21 mouse cellular contexts compared by ENCODE assay signal in genomic region chr14:40830505-40830904, GRCm38 (mm10).
DNase-seq lines count a peak whose midpoint lies in the region; ATAC-seq lines count a peak whose summit lies in the region.
"Had no signal": no experiment of that assay in that cellular context is flagged by ENCODE, and none has a peak within 500 bp of the region (broad histone marks: within the 10 kb centered on the region; RNA-seq: fewer than 3 reads in every experiment).

No protein-coding gene starts in this region.

- H3K36me3 ChIP-seq in kidney, embryonic 14.5 days (ENCODE audit: control insufficient read depth, insufficient read depth, low read length): no peaks in the 10 kb centered on the region
- H3K36me3 ChIP-seq in neural tube, embryonic 11.5 days (ENCODE audit: control insufficient read depth, insufficient read depth, low read length): no peaks in the 10 kb centered on the region
- no peaks in the 10 kb centered on the region for H3K36me3 ChIP-seq in neural tube, embryonic 12.5 days
- no peaks in the 10 kb centered on the region for H3K36me3 ChIP-seq in stomach, embryonic 16.5 days (ENCODE audit: control insufficient read depth, insufficient read depth, low read length)
- H3K36me3 ChIP-seq: embryonic facial prominence, embryonic 13.5 days; forebrain, embryonic 12.5 days; heart, embryonic 13.5 days had no signal

- no peak for ATAC-seq in kidney, embryonic 14.5 days (ENCODE audit: low FRiP score, low TSS enrichment)
- ATAC-seq in neural tube, embryonic 11.5 days (ENCODE audit: insufficient read depth, low FRiP score, low TSS enrichment): 0 out of 2 replicates have a peak, but pooled peaks have one; percentile 23
- ATAC-seq in neural tube, embryonic 12.5 days (ENCODE audit: low FRiP score, low read depth): no peak
- ATAC-seq in stomach, embryonic 16.5 days (ENCODE audit: insufficient read depth, low FRiP score): no peak
- ATAC-seq: activated CD4-positive, CD25-positive, alpha-beta regulatory T cell, adult 4 months; forebrain, embryonic 16.5 days had no signal

- H3K27ac ChIP-seq in kidney, embryonic 14.5 days (ENCODE audit: low read depth, low read length): peak overlapping the region; percentile 2; the same call in 1 of the 2 replicates
- no peak overlapping the region for H3K27ac ChIP-seq in neural tube, embryonic 11.5 days (ENCODE audit: low read depth, low read length)
- no peak overlapping the region for H3K27ac ChIP-seq in neural tube, embryonic 12.5 days
- no peak overlapping the region for H3K27ac ChIP-seq in stomach, embryonic 16.5 days (ENCODE audit: low read length)
- H3K27ac ChIP-seq: embryonic facial prominence, embryonic 13.5 days; forebrain, embryonic 12.5 days; heart, embryonic 13.5 days had no signal

- H3K4me1 ChIP-seq in kidney, embryonic 14.5 days (ENCODE audit: control insufficient read depth, insufficient read depth, low read length): 0 out of 2 replicates have a peak, but pooled peaks cover 3% of the 10 kb centered on the region
- no peaks in the 10 kb centered on the region for H3K4me1 ChIP-seq in neural tube, embryonic 11.5 days (ENCODE audit: control insufficient read depth, insufficient read depth, low read length)
- no peaks in the 10 kb centered on the region for H3K4me1 ChIP-seq in neural tube, embryonic 12.5 days
- H3K4me1 ChIP-seq in stomach, embryonic 16.5 days (ENCODE audit: control insufficient read depth, insufficient read depth, low read length): no peaks in the 10 kb centered on the region
- H3K4me1 ChIP-seq: embryonic facial prominence, embryonic 13.5 days; forebrain, embryonic 12.5 days; heart, embryonic 13.5 days had no signal

- 64% methylated on average over 9 of the region's 9 CpGs for WGBS in kidney, embryonic 14.5 days
- WGBS in neural tube, embryonic 11.5 days: 73% methylated on average over 9 of the region's 9 CpGs
- 57% methylated on average over 9 of the region's 9 CpGs for WGBS in neural tube, embryonic 12.5 days
- WGBS in stomach, embryonic 16.5 days: 69% methylated on average over 9 of the region's 9 CpGs

- no peak overlapping the region for H3K4me3 ChIP-seq in kidney, embryonic 14.5 days (ENCODE audit: low read length)
- H3K4me3 ChIP-seq in neural tube, embryonic 11.5 days (ENCODE audit: low read depth, low read length): no peak overlapping the region
- no peak overlapping the region for H3K4me3 ChIP-seq in neural tube, embryonic 12.5 days
- H3K4me3 ChIP-seq in stomach, embryonic 16.5 days (replicated peaks; ENCODE audit: low read length): no peak overlapping the region
- H3K4me3 ChIP-seq: embryonic facial prominence, embryonic 13.5 days; forebrain, embryonic 12.5 days; heart, embryonic 13.5 days had no signal

- no peak for DNase-seq in kidney, adult 8-10 months
- DNase-seq in neural tube, embryonic 11.5 days (ENCODE audit: low spot score): no peak
- no peak for DNase-seq in neural tube, embryonic 10.5 days (ENCODE audit: extremely low spot score, low spot score)
- DNase-seq in lung, postnatal 36 days: no peak
- DNase-seq: adrenal gland, adult 2 months; adrenal gland, postnatal 25 days; cerebellum, adult 18-20 months; cerebellum, adult 9-11 months; cerebellum, postnatal 36 days; gastrocnemius, postnatal 14 days; heart, postnatal 36 days had no signal

- no peak overlapping the region for H3K9ac ChIP-seq in kidney, embryonic 14.5 days (ENCODE audit: low read depth, low read length)
- H3K9ac ChIP-seq in neural tube, embryonic 11.5 days (ENCODE audit: low read length): no peak overlapping the region
- H3K9ac ChIP-seq in neural tube, embryonic 12.5 days: no peak overlapping the region
- no peak overlapping the region for H3K9ac ChIP-seq in stomach, embryonic 16.5 days (ENCODE audit: low read length)
- H3K9ac ChIP-seq: embryonic facial prominence, embryonic 13.5 days; forebrain, embryonic 12.5 days; heart, embryonic 13.5 days had no signal

- H3K4me2 ChIP-seq in kidney, embryonic 14.5 days (replicated peaks; ENCODE audit: low read depth, low read length): no peak overlapping the region
- H3K4me2 ChIP-seq in neural tube, embryonic 11.5 days (ENCODE audit: low read depth): no peak overlapping the region
- H3K4me2 ChIP-seq in neural tube, embryonic 12.5 days (replicated peaks): 0 out of 2 replicates have a peak overlapping the region, but pooled peaks have one; percentile 12
- 0 out of 2 replicates have a peak overlapping the region, but pooled peaks have one; percentile 23 for H3K4me2 ChIP-seq in stomach, embryonic 16.5 days (ENCODE audit: low read depth, low read length)
- H3K4me2 ChIP-seq: embryonic facial prominence, embryonic 13.5 days; forebrain, embryonic 12.5 days; heart, embryonic 13.5 days had no signal

- H3K9me3 ChIP-seq in kidney, embryonic 14.5 days (ENCODE audit: control insufficient read depth, low read length): no peaks in the 10 kb centered on the region
- no peaks in the 10 kb centered on the region for H3K9me3 ChIP-seq in neural tube, embryonic 11.5 days (ENCODE audit: control insufficient read depth, low read length)
- no peaks in the 10 kb centered on the region for H3K9me3 ChIP-seq in neural tube, embryonic 12.5 days
- H3K9me3 ChIP-seq in stomach, embryonic 16.5 days (replicated peaks; ENCODE audit: control insufficient read depth, low read length): no peaks in the 10 kb centered on the region
- H3K9me3 ChIP-seq: embryonic facial prominence, embryonic 13.5 days; forebrain, embryonic 12.5 days; heart, embryonic 13.5 days had no signal

- H3K27me3 ChIP-seq in kidney, embryonic 14.5 days (ENCODE audit: control insufficient read depth, insufficient read depth, low read length): no peaks in the 10 kb centered on the region
- no peaks in the 10 kb centered on the region for H3K27me3 ChIP-seq in neural tube, embryonic 11.5 days (ENCODE audit: control insufficient read depth, insufficient read depth, low read length)
- H3K27me3 ChIP-seq in neural tube, embryonic 12.5 days (replicated peaks): no peaks in the 10 kb centered on the region
- no peaks in the 10 kb centered on the region for H3K27me3 ChIP-seq in stomach, embryonic 16.5 days (ENCODE audit: control insufficient read depth, insufficient read depth, low read length)
- H3K27me3 ChIP-seq: CH12.LX; embryonic facial prominence, embryonic 13.5 days; forebrain, embryonic 12.5 days; heart, embryonic 13.5 days; Patski had no signal

Comparison
In these comparisons a context has a peak if more than half of its experiments do, and no peak if none do; other contexts are left out.
1. H3K4me2 ChIP-seq: peak in neural tube, embryonic 12.5 days (single experiment) and stomach, embryonic 16.5 days (single experiment); none in kidney, embryonic 14.5 days (single experiment) and neural tube, embryonic 11.5 days (single experiment).